13 mouse cellular contexts compared by ENCODE assay signal in the genomic region with DNA sequence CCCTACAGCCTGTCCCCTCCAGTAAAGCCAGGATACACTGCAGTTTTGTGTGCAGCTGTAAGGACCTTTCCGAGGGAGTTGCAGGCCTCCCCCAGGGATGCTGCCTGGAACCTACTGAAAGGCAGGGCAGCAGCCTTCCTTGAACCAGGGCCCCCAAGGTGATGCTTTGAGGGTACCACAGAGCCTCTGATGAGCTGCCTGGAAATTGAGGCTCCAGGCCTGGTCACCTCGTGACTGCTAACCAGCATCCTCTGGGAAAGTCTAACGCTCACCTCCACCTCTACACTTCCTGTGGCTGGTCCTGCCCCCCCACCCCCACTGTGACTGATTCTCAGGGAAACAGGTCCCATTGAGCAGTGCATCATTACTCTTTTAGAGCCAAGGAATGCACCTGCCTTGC. TPM values are rescaled to one million over a fixed set of nuclear protein-coding genes. Genes with fewer than 3 reads are reported as not detected.
DNase-seq lines count a peak whose midpoint lies in the region; ATAC-seq and TF ChIP-seq lines count a peak whose summit lies in the region.
"Had no signal": no experiment of that assay in that cellular context is flagged by ENCODE, and none has a peak within 500 bp of the region (broad histone marks: within the 10 kb centered on the region; RNA-seq: fewer than 3 reads in every experiment).

No protein-coding gene starts in this region.

- H3K4me3 ChIP-seq in embryonic facial prominence, embryonic 12.5 days, result no peak overlapping the region
- peak overlapping the region; percentile 57 for H3K4me3 ChIP-seq in hindbrain, embryonic 14.5 days (replicated peaks; ENCODE audit: low read length)
- H3K4me3 ChIP-seq in midbrain, postnatal 0 days (ENCODE audit: low read depth, low read length), result peak overlapping the region; percentile 75

- H3K36me3 ChIP-seq in embryonic facial prominence, embryonic 12.5 days, result no peaks in the 10 kb centered on the region
- no peaks in the 10 kb centered on the region for H3K36me3 ChIP-seq in hindbrain, embryonic 14.5 days (replicated peaks; ENCODE audit: control insufficient read depth, insufficient read depth)
- no peaks in the 10 kb centered on the region for H3K36me3 ChIP-seq in midbrain, postnatal 0 days (ENCODE audit: insufficient read depth, low read length)

- no peak overlapping the region for H3K27ac ChIP-seq in embryonic facial prominence, embryonic 12.5 days
- no peak overlapping the region for H3K27ac ChIP-seq in hindbrain, embryonic 14.5 days
- no peak overlapping the region for H3K27ac ChIP-seq in midbrain, postnatal 0 days (ENCODE audit: low read depth, low read length)
- H3K27ac ChIP-seq: macrophage had no signal

- WGBS in embryonic facial prominence, embryonic 12.5 days, result 45% methylated on average over 3 of the region's 3 CpGs
- WGBS in hindbrain, embryonic 14.5 days, result 46% methylated on average over 3 of the region's 3 CpGs
- WGBS in midbrain, postnatal 0 days, result 55% methylated on average over 3 of the region's 3 CpGs

- peak overlapping the region; percentile 7; the same call in 1 of the 2 replicates for H3K4me2 ChIP-seq in embryonic facial prominence, embryonic 12.5 days (replicated peaks)
- peak overlapping the region; percentile 88 for H3K4me2 ChIP-seq in hindbrain, embryonic 14.5 days (replicated peaks)
- peak overlapping the region; percentile 97 for H3K4me2 ChIP-seq in midbrain, postnatal 0 days (ENCODE audit: low read depth, low read length, poor library complexity, severe bottlenecking)

- ATAC-seq in embryonic facial prominence, embryonic 12.5 days (ENCODE audit: insufficient number of reproducible peaks, insufficient read depth, low FRiP score, low TSS enrichment), result no peak
- no peak for ATAC-seq in hindbrain, embryonic 14.5 days (ENCODE audit: low FRiP score)
- no peak for ATAC-seq in midbrain, postnatal 0 days (ENCODE audit: low FRiP score)
- no peak for ATAC-seq in CD4-positive, CD25-positive, alpha-beta regulatory T cell, adult 4 months
- ATAC-seq: intestine, embryonic 16.5 days; liver, postnatal 0 days had no signal

- TF ChIP-seq CTCF in midbrain, postnatal 0 days (IDR thresholded peaks at IDR 0.05), result no peak

- H3K9ac ChIP-seq in embryonic facial prominence, embryonic 12.5 days, result no peak overlapping the region
- H3K9ac ChIP-seq in hindbrain, embryonic 14.5 days, result peak overlapping the region; percentile 55
- H3K9ac ChIP-seq in midbrain, postnatal 0 days (replicated peaks; ENCODE audit: low read length, poor library complexity, severe bottlenecking), result no peak overlapping the region
- H3K9ac ChIP-seq: liver, postnatal 0 days had no signal

- DNase-seq in cerebellum, postnatal 25 days, result peak; percentile 64 to 66
- DNase-seq in cerebellum, adult 11 months, result no peak
- no peak for DNase-seq in hindbrain, embryonic 14.5 days (ENCODE audit: low spot score)
- DNase-seq in midbrain, postnatal 0 days (ENCODE audit: low spot score), result no peak
- no peak for DNase-seq in kidney, adult 9 months
- no peak for DNase-seq in thymus, adult 18-20 months
- DNase-seq: liver, postnatal 0 days; right cerebral cortex, postnatal 14 days had no signal

- no peaks in the 10 kb centered on the region for H3K9me3 ChIP-seq in embryonic facial prominence, embryonic 12.5 days
- H3K9me3 ChIP-seq in hindbrain, embryonic 14.5 days (ENCODE audit: control insufficient read depth, low read length), result no peaks in the 10 kb centered on the region
- no peaks in the 10 kb centered on the region for H3K9me3 ChIP-seq in midbrain, postnatal 0 days (ENCODE audit: low read length)

- H3K4me1 ChIP-seq in embryonic facial prominence, embryonic 12.5 days, result peaks cover 39% of the 10 kb centered on the region
- H3K4me1 ChIP-seq in hindbrain, embryonic 14.5 days (replicated peaks; ENCODE audit: control insufficient read depth, insufficient read depth, low read length), result peaks cover 42% of the 10 kb centered on the region
- peaks cover 10% of the 10 kb centered on the region; the same call in 1 of the 2 replicates for H3K4me1 ChIP-seq in midbrain, postnatal 0 days (ENCODE audit: insufficient read depth, low read length)

- H3K27me3 ChIP-seq in embryonic facial prominence, embryonic 12.5 days, result peaks cover 95% of the 10 kb centered on the region
- H3K27me3 ChIP-seq in hindbrain, embryonic 14.5 days (ENCODE audit: control insufficient read depth, insufficient read depth, low read length), result peaks cover 16% of the 10 kb centered on the region; the same call in 1 of the 2 replicates
- H3K27me3 ChIP-seq in midbrain, postnatal 0 days (ENCODE audit: insufficient read depth, low read length), result peaks cover 5% of the 10 kb centered on the region; the same call in 1 of the 2 replicates

RNA-seq across cellular contexts. Expression of gene Nptx1, which starts 2.3 kb away (rescaled TPM):
- polyA plus RNA-seq in embryonic facial prominence, embryonic 12.5 days (2016; fragmentation: Nextera tagmentation; extraction: Ambion mirVana), result 2.0 and 2.4 TPM in 2 replicates
- polyA plus RNA-seq in hindbrain, embryonic 14.5 days (2014; fragmentation: Nextera tagmentation; extraction: Ambion mirVana), result 17.4 and 20.5 TPM in 2 replicates
- 16.3 and 22.4 TPM in 2 replicates for total RNA-seq in midbrain, postnatal 0 days (2014; rRNA removed)
- polyA plus RNA-seq in midbrain, postnatal 0 days (2015; fragmentation: Nextera tagmentation; extraction: Ambion mirVana), result 7.5 and 7.6 TPM in 2 replicates
- not detected for polyA plus RNA-seq in CD4-positive, CD25-positive, alpha-beta regulatory T cell, adult 4 months (2017; shearing (Covaris generic))
- total RNA-seq: granulocyte monocyte progenitor cell, adult 5-6 weeks had no signal
- polyA plus RNA-seq: liver, postnatal 0 days had no signal

RNA-seq across cellular contexts. Expression of gene Endov, which starts 54.1 kb away (rescaled TPM):
- polyA plus RNA-seq in embryonic facial prominence, embryonic 12.5 days (2016; fragmentation: Nextera tagmentation; extraction: Ambion mirVana), result 19.1 and 22.4 TPM in 2 replicates
- polyA plus RNA-seq in hindbrain, embryonic 14.5 days (2014; fragmentation: Nextera tagmentation; extraction: Ambion mirVana), result 11.4 and 15.9 TPM in 2 replicates
- 36.7 and 42.0 TPM in 2 replicates for total RNA-seq in midbrain, postnatal 0 days (2014; rRNA removed)
- polyA plus RNA-seq in midbrain, postnatal 0 days (2015; fragmentation: Nextera tagmentation; extraction: Ambion mirVana), result 13.2 and 13.3 TPM in 2 replicates
- polyA plus RNA-seq in CD4-positive, CD25-positive, alpha-beta regulatory T cell, adult 4 months (2017; shearing (Covaris generic)), result 10 to 100 TPM; 11.2 to 21.9 TPM

RNA-seq across cellular contexts. Expression of gene Rptor, which starts 57.4 kb away (rescaled TPM):
- polyA plus RNA-seq in embryonic facial prominence, embryonic 12.5 days (2016; fragmentation: Nextera tagmentation; extraction: Ambion mirVana), result 17.7 and 20.4 TPM in 2 replicates
- polyA plus RNA-seq in hindbrain, embryonic 14.5 days (2014; fragmentation: Nextera tagmentation; extraction: Ambion mirVana), result 12.3 and 13.2 TPM in 2 replicates
- total RNA-seq in midbrain, postnatal 0 days (2014; rRNA removed), result 64.8 and 65.0 TPM in 2 replicates
- polyA plus RNA-seq in midbrain, postnatal 0 days (2015; fragmentation: Nextera tagmentation; extraction: Ambion mirVana), result 8.5 TPM in 2 replicates
- polyA plus RNA-seq in CD4-positive, CD25-positive, alpha-beta regulatory T cell, adult 4 months (2017; shearing (Covaris generic)), result 10 to 100 TPM in 1 of 2 experiments, 1 to 10 TPM in 1; 8.7 to 12.2 TPM

Comparison
In these comparisons a context has a peak if more than half of its experiments do, and no peak if none do; other contexts are left out.
1. DNase-seq: peak in cerebellum, postnatal 25 days (2 of 2); none in cerebellum, adult 11 months (single experiment), hindbrain, embryonic 14.5 days (single experiment), midbrain, postnatal 0 days (single experiment), kidney, adult 9 months (single experiment) and thymus, adult 18-20 months (0 of 2).
2. H3K4me2 ChIP-seq: peak in every context shown above with its lines; median percentile 97 in midbrain, postnatal 0 days; 88 in hindbrain, embryonic 14.5 days; 7 in embryonic facial prominence, embryonic 12.5 days.